Mouse (Mus musculus) heart, postnatal 0 days (tissue): ENCODE data around the gene Exoc4. TPM values are rescaled to one million over a fixed set of nuclear protein-coding genes. Genes with fewer than 3 reads are reported as not detected.
A peak's percentile ranks its signal among the peaks of the same experiment; 100 is the strongest.

Source experiments
- ATAC-seq: fragments of 200-750 bp; cut with Nextera tagmentation; 2 replicates; pipeline ENCODE4 v1.8.0; 2017; ENCODE audit warnings: low read depth, moderate number of reproducible peaks, moderate library complexity; ENCODE audit not compliant: insufficient read depth
- DNase-seq: peaks from one replicate; pipeline ENCODE4 v3.0.0-alpha.2; 2016; ENCODE audit warnings: low spot score
- H3K27ac ChIP-seq: fragments of 300-500 bp; sonication (generic); 2 replicates; pipeline ENCODE4 v1.5.1; 2014; ENCODE audit warnings: low read depth, mild to moderate bottlenecking
- H3K27me3 ChIP-seq: fragments of 300-500 bp; sonication (generic); 2 replicates; pipeline ENCODE4 v1.6.1; 2014; ENCODE audit warnings: low read length, mixed read lengths; ENCODE audit not compliant: control insufficient read depth, insufficient read depth
- H3K36me3 ChIP-seq: fragments of 300-500 bp; sonication (generic); replicated peaks from 2 replicates; pipeline ENCODE4 v1.6.1; 2014; ENCODE audit warnings: low read length, mixed read lengths; ENCODE audit not compliant: control insufficient read depth, insufficient read depth
- H3K4me1 ChIP-seq: fragments of 300-500 bp; sonication (generic); 2 replicates; pipeline ENCODE4 v1.6.1; 2014; ENCODE audit warnings: antibody characterized with exemption; ENCODE audit not compliant: control insufficient read depth, insufficient read depth
- H3K4me2 ChIP-seq: fragments of 300-500 bp; sonication (generic); 2 replicates; pipeline ENCODE4 v1.6.1; 2014; ENCODE audit warnings: low read depth, mild to moderate bottlenecking, low read length, moderate library complexity
- H3K4me3 ChIP-seq: fragments of 300-500 bp; sonication (generic); 2 replicates; pipeline ENCODE4 v1.5.1; 2014; ENCODE audit warnings: low read depth, low read length
- H3K9ac ChIP-seq: fragments of 300-500 bp; sonication (generic); replicated peaks from 2 replicates; pipeline ENCODE4 v1.6.1; 2014; ENCODE audit warnings: low read depth, low read length, mixed read lengths
- H3K9me3 ChIP-seq: fragments of 300-500 bp; sonication (generic); replicated peaks from 2 replicates; pipeline ENCODE4 v1.6.1; 2016; ENCODE audit warnings: low read length; ENCODE audit not compliant: control insufficient read depth
- CTCF ChIP-seq: IDR thresholded peaks from 2 replicates; pipeline ENCODE4 v1.5.1; 2016; ENCODE audit warnings: antibody characterized with exemption, control low read depth, low read depth
- EP300 ChIP-seq: IDR thresholded peaks from 2 replicates; pipeline ENCODE4 v1.6.1; 2016; ENCODE audit warnings: antibody characterized with exemption, low read depth
- WGBS: fragments of 180-500 bp; shearing (Covaris S2); extraction: QIAGEN DNeasy Blood & Tissue Kit; methylation state at CpG from one replicate; pipeline ENCODE4 v1.1.7; 2014; 5-methylcytosine and 5-hydroxymethylcytosine counted together
- polyA plus RNA-seq: library from polyadenylated mRNA; unstranded; fragments of >200 nt; fragmentation: Nextera tagmentation; extraction: Ambion mirVana; gene quantifications from 2 replicates; pipeline ENCODE4 v1.2.1, GENCODE M21; 2015
- total RNA-seq: library from RNA; depleted of rRNA; stranded (reverse); fragments of >200 nt; gene quantifications from 2 replicates; pipeline ENCODE4 v1.2.3, GENCODE M21; 2014; ENCODE audit warnings: low replicate concordance

Exoc4 gene
- total and polyA plus RNA-seq, 2 experiments from 2014 or later, result 15.8 to 54.6 TPM

- Histone ChIP-seq H3K4me2 (no peak overlapping the region), H3K27ac (no peak overlapping the region), H3K4me3 (no peak overlapping the region), H3K27me3 (no peaks in the 10 kb centered on the region), H3K9me3 (no peaks in the 10 kb centered on the region), H3K4me1 (no peaks in the 10 kb centered on the region), H3K9ac (no peak overlapping the region), H3K36me3 (no peaks in the 10 kb centered on the region)
- no peak for ATAC-seq
- TF ChIP-seq EP300, result no peak
- no peak for TF ChIP-seq CTCF
- WGBS, result 77% methylated on average over 4 of the region's 4 CpGs
- DNase-seq, result no peak
These were observed 35.1 kb downstream of the Exoc4 start for GRCm38 (mm10) chr6:33283936-33284335.

- H3K4me1 ChIP-seq, result no peaks in the 10 kb centered on the region
- no peak overlapping the region for H3K4me3 ChIP-seq
- WGBS, result 80% methylated on average over 6 of the region's 6 CpGs
- no peak overlapping the region for H3K9ac ChIP-seq
- no peaks in the 10 kb centered on the region for H3K27me3 ChIP-seq
- H3K4me2 ChIP-seq, result no peak overlapping the region
- H3K27ac ChIP-seq, result no peak overlapping the region
- no peak for TF ChIP-seq EP300
- TF ChIP-seq CTCF, result no peak
- no peak for DNase-seq
- no peak for ATAC-seq
- H3K36me3 ChIP-seq, result no peaks in the 10 kb centered on the region
- no peaks in the 10 kb centered on the region for H3K9me3 ChIP-seq
These were observed 37.5 kb downstream of the Exoc4 start for GRCm38 (mm10) chr6:33286376-33286775.

DNA sequence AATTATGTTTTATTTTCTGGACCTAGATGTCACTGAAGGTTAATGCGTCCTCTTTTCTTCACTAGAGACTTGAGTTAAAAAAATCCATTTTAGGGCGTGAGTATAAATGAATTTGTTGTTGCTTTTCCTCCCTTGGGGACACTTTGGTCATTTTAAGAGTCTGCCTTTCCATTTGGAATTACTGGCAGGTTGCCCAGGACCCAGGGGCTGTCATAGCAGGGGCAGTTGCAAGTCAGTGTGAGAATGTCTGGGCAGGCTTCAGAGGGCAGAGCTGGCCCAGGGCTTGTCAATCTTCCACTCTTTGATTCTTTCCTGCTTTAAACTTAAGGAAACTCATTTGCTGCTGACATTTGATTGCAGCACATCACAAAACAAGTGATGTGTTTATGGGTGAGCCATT, 45.7 kb downstream of the Exoc4 start:
- DNase-seq, result no peak
- H3K9ac ChIP-seq, result no peak overlapping the region
- ATAC-seq, result no peak
- no peaks in the 10 kb centered on the region for H3K27me3 ChIP-seq
- 0 out of 2 replicates have a peak, but pooled peaks cover 4% of the 10 kb centered on the region for H3K36me3 ChIP-seq
- no peak overlapping the region for H3K27ac ChIP-seq
- H3K4me1 ChIP-seq, result no peaks in the 10 kb centered on the region
- H3K9me3 ChIP-seq, result no peaks in the 10 kb centered on the region
- H3K4me2 ChIP-seq, result no peak overlapping the region
- H3K4me3 ChIP-seq, result no peak overlapping the region
- WGBS, result 54% methylated on average over 2 of the region's 2 CpGs
- no peak for TF ChIP-seq CTCF
- TF ChIP-seq EP300, result no peak

DNA sequence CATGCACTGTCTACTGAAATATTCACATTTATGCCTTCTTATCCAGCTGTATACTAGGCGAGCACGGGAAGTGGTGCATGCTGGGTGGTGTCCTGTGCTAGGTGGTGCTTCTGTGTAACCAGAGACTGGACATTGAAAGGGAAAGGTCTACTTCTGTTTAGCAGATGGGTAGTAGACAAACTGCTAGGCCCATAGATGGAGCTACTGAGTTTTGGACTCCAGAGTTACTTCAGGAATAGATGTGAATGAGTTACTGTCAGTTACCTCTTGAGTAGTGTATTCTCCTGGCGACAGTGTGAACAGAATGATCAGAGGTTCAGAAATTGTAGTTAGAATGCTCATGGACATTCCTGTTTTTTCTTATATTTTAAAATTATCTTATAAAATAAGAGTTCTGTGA, 48.7 kb downstream of the Exoc4 start:
- Histone ChIP-seq H3K27me3 (no peaks in the 10 kb centered on the region), H3K27ac (no peak overlapping the region), H3K4me1 (peaks cover 3% of the 10 kb centered on the region; the same call in 1 of the 2 replicates), H3K36me3 (0 out of 2 replicates have a peak, but pooled peaks cover 4% of the 10 kb centered on the region), H3K9me3 (no peaks in the 10 kb centered on the region), H3K4me2 (no peak overlapping the region), H3K9ac (no peak overlapping the region), H3K4me3 (no peak overlapping the region)
- DNase-seq (no peak), ATAC-seq (no peak)
- 69% methylated on average over 3 of the region's 3 CpGs for WGBS
- TF ChIP-seq EP300, result no peak
- TF ChIP-seq CTCF, result peak; percentile 27

- TF ChIP-seq EP300, result no peak
- no peak overlapping the region for H3K4me2 ChIP-seq
- no peak overlapping the region for H3K27ac ChIP-seq
- no peaks in the 10 kb centered on the region for H3K27me3 ChIP-seq
- 55% methylated on average over 1 of the region's 1 CpGs for WGBS
- H3K4me3 ChIP-seq, result no peak overlapping the region
- H3K9me3 ChIP-seq, result no peaks in the 10 kb centered on the region
- no peak for ATAC-seq
- DNase-seq, result no peak
- peaks cover 3% of the 10 kb centered on the region; the same call in 1 of the 2 replicates for H3K4me1 ChIP-seq
- H3K9ac ChIP-seq, result no peak overlapping the region
- 0 out of 2 replicates have a peak, but pooled peaks cover 4% of the 10 kb centered on the region for H3K36me3 ChIP-seq
These were observed 49.9 kb downstream of the Exoc4 start for GRCm38 (mm10) chr6:33298768-33299167.

GRCm38 (mm10) chr6:33305996-33306395, 57.1 kb downstream of the Exoc4 start:
- peaks cover 3% of the 10 kb centered on the region; the same call in 1 of the 2 replicates for H3K4me1 ChIP-seq
- no peak for ATAC-seq

More at GRCm38 (mm10) chr6:33305996-33306395, 57.1 kb downstream of the Exoc4 start:
- Histone ChIP-seq H3K9ac (no peak overlapping the region), H3K36me3 (peaks cover 20% of the 10 kb centered on the region; the same call in 1 of the 2 replicates), H3K27me3 (no peaks in the 10 kb centered on the region), H3K9me3 (no peaks in the 10 kb centered on the region), H3K4me2 (no peak overlapping the region), H3K4me3 (no peak overlapping the region), H3K27ac (no peak overlapping the region)
- DNase-seq, result no peak
- WGBS, result 78% methylated on average over 1 of the region's 1 CpGs
- no peak for TF ChIP-seq EP300
- no peak for TF ChIP-seq CTCF
